Mouse (Mus musculus) c-Kit-positive CD71-positive TER-119-negative erythroid progenitor cells, embryonic 14.5 days (primary cell): Measurements from ENCODE around the gene Gm10563.
A peak's percentile ranks its signal among the peaks of the same experiment; 100 is the strongest.
"Not testable (repeated sequence)": the region's sequence is repeated elsewhere in the genome, so short reads cannot be mapped to it uniquely, and the experiment has no call there.

Experiments used
- DNase-seq: peaks from one replicate; pipeline ENCODE4 v3.0.0-alpha.2; 2013; ENCODE audit warnings: low read depth

Gene Gm10563

GRCm38 (mm10) chr4:155645308-155645707, at the start of gene Gm10563:
TSS of gene Gm10563 (minus strand) at chr4:155645408.
- DNase-seq, result not testable (repeated sequence)

GRCm38 (mm10) chr4:155694482-155695401, 49.5 kb upstream of the Gm10563 start:
- no peak for DNase-seq

- no peak for DNase-seq
Observed at GRCm38 (mm10) chr4:155694111-155694481, 48.9 kb upstream of the Gm10563 start, which contains the start of gene Fndc10. TSS of gene Fndc10 (plus strand) at chr4:155694342.

- DNase-seq, result no peak
Observed at GRCm38 (mm10) chr4:155692421-155692820, 47.2 kb upstream of the Gm10563 start.

- DNase-seq, result no peak
Observed at GRCm38 (mm10) chr4:155690571-155691375, 45.6 kb upstream of the Gm10563 start.

GRCm38 (mm10) chr4:155687764-155688163, 42.6 kb upstream of the Gm10563 start:
- not testable (repeated sequence) for DNase-seq

- not testable (repeated sequence) for DNase-seq
Observed at GRCm38 (mm10) chr4:155683670-155684277, 38.6 kb upstream of the Gm10563 start.

- no peak for DNase-seq
Observed at GRCm38 (mm10) chr4:155675991-155676390, 30.8 kb upstream of the Gm10563 start.

GRCm38 (mm10) chr4:155672082-155672481, 26.9 kb upstream of the Gm10563 start:
- no peak for DNase-seq

GRCm38 (mm10) chr4:155670236-155670635, 25.0 kb upstream of the Gm10563 start:
- not testable (repeated sequence) for DNase-seq

- DNase-seq, result no peak
Observed at GRCm38 (mm10) chr4:155669598-155670075, 24.4 kb upstream of the Gm10563 start.

GRCm38 (mm10) chr4:155668689-155669597, 23.7 kb upstream of the Gm10563 start, which contains the start of gene Mib2:
TSS of gene Mib2 (minus strand) at chr4:155669198.
- DNase-seq, result peak; percentile 94

- DNase-seq, result no peak
Observed at GRCm38 (mm10) chr4:155666903-155667302, 21.7 kb upstream of the Gm10563 start.

GRCm38 (mm10) chr4:155660641-155661040, 15.4 kb upstream of the Gm10563 start:
- DNase-seq, result no peak

GRCm38 (mm10) chr4:155658961-155659360, 13.8 kb upstream of the Gm10563 start:
- DNase-seq, result no peak

GRCm38 (mm10) chr4:155656214-155656751, 11.1 kb upstream of the Gm10563 start:
- DNase-seq, result no peak

- DNase-seq, result no peak
Observed at GRCm38 (mm10) chr4:155654456-155655298, 9.5 kb upstream of the Gm10563 start.

- DNase-seq, result no peak
Observed at GRCm38 (mm10) chr4:155654183-155654455, 8.9 kb upstream of the Gm10563 start.

- no peak for DNase-seq
Observed at GRCm38 (mm10) chr4:155653451-155654182, 8.4 kb upstream of the Gm10563 start.
